Mouse (Mus musculus): Measurements from ENCODE around the gene Lrmda. TPM values are rescaled to one million over a fixed set of nuclear protein-coding genes. Genes with fewer than 3 reads are reported as not detected.

Lrmda gene
- polyA plus RNA-seq, 1 experiment from 2014 or later = 0.53 TPM

DNA sequence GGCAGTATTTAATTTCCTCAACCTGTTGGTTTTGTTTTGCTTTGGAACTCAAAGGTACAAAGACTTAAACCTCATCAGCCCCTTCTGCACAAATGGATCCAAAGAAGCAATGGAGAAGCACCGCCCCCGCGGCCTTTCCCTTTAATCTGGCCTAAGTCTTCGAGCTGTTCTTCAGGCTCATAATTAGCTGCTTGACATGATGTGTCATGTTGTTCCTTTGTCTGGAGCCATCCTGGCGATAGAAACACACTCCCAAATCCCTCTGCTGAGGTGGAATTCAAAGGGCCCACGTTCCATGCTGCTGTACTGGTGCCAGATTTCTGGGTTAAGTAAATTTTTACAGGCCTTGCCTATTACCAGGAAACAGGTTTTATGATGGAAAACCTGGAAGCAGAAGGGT, 263.3 kb downstream of the Lrmda start:
- H3K27me3 ChIP-seq (ENCODE audit: control insufficient read depth, insufficient read depth, low read length) = no peaks in the 10 kb centered on the region
- H3K9ac ChIP-seq (ENCODE audit: low read depth, low read length) = no peak overlapping the region
- H3K4me2 ChIP-seq (replicated peaks; ENCODE audit: low read depth, low read length) = no peak overlapping the region
- H3K36me3 ChIP-seq (ENCODE audit: control insufficient read depth, insufficient read depth, low read length) = no peaks in the 10 kb centered on the region
- WGBS = 56% methylated on average over 6 of the region's 6 CpGs
- peaks cover under 1% of the 10 kb centered on the region; the same call in 1 of the 2 replicates for H3K4me1 ChIP-seq (ENCODE audit: control insufficient read depth, insufficient read depth, low read length)
- no peak for ATAC-seq (ENCODE audit: low FRiP score, low TSS enrichment)
- no peaks in the 10 kb centered on the region for H3K9me3 ChIP-seq (ENCODE audit: control insufficient read depth, low read length)
- H3K27ac ChIP-seq (ENCODE audit: low read depth, low read length) = no peak overlapping the region
- H3K4me3 ChIP-seq (ENCODE audit: low read length) = no peak overlapping the region

DNA sequence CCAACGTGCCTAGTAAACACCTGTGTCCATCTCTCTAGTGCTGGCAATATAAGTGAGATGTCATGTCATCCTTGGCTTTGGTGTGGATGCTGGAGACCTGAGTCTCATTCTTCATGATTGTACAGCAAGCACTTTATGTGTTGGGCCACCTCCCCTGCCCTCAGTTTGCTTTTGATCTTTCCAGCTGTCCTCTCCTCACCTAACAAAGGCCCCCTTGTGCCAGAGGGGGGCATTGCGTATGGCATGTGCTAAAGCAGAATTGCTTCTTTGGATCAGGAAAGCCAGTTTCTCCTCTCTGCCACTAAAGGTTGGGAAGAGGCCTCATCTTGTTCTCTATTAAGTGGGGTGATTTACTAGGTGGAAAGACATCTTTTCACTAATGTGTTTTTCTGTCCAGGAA, 264.2 kb downstream of the Lrmda start:
- Histone ChIP-seq H3K4me2 (replicated peaks; ENCODE audit: low read depth, low read length) (no peak overlapping the region), H3K9ac (ENCODE audit: low read depth, low read length) (no peak overlapping the region), H3K27me3 (ENCODE audit: control insufficient read depth, insufficient read depth, low read length) (no peaks in the 10 kb centered on the region), H3K4me1 (ENCODE audit: control insufficient read depth, insufficient read depth, low read length) (peaks cover 5% of the 10 kb centered on the region; the same call in 1 of the 2 replicates), H3K4me3 (ENCODE audit: low read length) (no peak overlapping the region), H3K9me3 (ENCODE audit: control insufficient read depth, low read length) (no peaks in the 10 kb centered on the region), H3K36me3 (ENCODE audit: control insufficient read depth, insufficient read depth, low read length) (no peaks in the 10 kb centered on the region), H3K27ac (ENCODE audit: low read depth, low read length) (no peak overlapping the region)
- WGBS = 85% methylated on average over 2 of the region's 2 CpGs
- ATAC-seq (ENCODE audit: low FRiP score, low TSS enrichment) = no peak

DNA sequence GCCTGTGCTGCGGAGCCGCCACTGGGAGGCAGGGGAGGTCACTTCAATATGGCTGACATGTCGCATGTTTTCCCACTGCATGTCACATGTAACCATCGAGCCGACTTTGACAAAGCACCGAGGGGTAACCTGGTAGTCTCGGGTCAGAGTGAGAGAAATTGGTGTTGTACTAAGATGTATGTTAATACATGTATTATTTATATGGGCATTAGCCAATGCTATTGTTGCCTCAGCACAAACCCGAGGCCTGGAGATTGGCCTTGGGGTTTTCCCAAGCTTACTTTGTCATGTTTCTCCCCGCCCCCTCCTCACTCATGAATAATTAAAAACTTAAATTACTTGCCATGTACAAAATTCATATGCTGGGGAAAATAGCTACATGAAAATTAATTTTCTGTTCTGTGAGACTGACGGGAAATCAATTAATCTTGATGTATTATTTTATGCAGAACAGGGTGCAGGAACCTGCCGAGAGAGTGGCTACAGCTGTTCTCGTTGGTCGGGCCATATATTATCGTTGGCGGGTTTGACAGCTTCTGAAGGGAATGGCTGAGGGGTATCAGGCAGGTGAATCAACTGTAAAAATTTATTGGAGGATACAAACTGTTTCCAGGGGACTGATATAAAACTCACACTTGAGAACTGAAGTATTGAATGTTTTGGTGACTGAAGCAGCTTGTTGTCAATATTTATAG, 265.5 kb downstream of the Lrmda start:
- Histone ChIP-seq H3K36me3 (ENCODE audit: control insufficient read depth, insufficient read depth, low read length) (no peaks in the 10 kb centered on the region), H3K27ac (ENCODE audit: low read depth, low read length) (no peak overlapping the region), H3K4me2 (replicated peaks; ENCODE audit: low read depth, low read length) (no peak overlapping the region), H3K4me1 (ENCODE audit: control insufficient read depth, insufficient read depth, low read length) (peaks cover 11% of the 10 kb centered on the region; the same call in 1 of the 2 replicates), H3K27me3 (ENCODE audit: control insufficient read depth, insufficient read depth, low read length) (no peaks in the 10 kb centered on the region), H3K9ac (ENCODE audit: low read depth, low read length) (no peak overlapping the region), H3K9me3 (ENCODE audit: control insufficient read depth, low read length) (no peaks in the 10 kb centered on the region), H3K4me3 (ENCODE audit: low read length) (no peak overlapping the region)
- WGBS = 73% methylated on average over 15 of the region's 15 CpGs
- no peak for ATAC-seq (ENCODE audit: low FRiP score, low TSS enrichment)

DNA sequence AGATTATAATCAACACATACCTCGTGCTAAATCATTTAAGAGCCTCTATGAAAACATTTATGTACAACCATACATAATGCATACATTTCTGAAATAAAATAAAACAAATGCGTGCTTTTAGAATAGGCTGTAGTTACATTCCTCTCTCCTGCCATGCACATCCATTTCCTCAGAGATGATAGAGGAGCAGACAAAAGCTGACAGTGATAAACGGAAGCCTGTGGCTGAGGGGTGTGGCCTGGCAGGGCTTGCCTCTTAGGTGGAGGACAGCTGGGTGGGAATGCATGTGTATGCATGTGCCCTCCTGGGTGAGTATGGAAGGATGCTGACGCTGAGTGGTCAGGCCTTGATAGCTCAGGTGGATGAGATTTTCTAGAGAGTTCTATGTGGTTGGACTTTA, 266.3 kb downstream of the Lrmda start:
- Histone ChIP-seq H3K9me3 (ENCODE audit: control insufficient read depth, low read length) (no peaks in the 10 kb centered on the region), H3K27me3 (ENCODE audit: control insufficient read depth, insufficient read depth, low read length) (no peaks in the 10 kb centered on the region), H3K36me3 (ENCODE audit: control insufficient read depth, insufficient read depth, low read length) (no peaks in the 10 kb centered on the region), H3K4me3 (ENCODE audit: low read length) (no peak overlapping the region), H3K9ac (ENCODE audit: low read depth, low read length) (no peak overlapping the region), H3K27ac (ENCODE audit: low read depth, low read length) (no peak overlapping the region), H3K4me2 (replicated peaks; ENCODE audit: low read depth, low read length) (no peak overlapping the region), H3K4me1 (ENCODE audit: control insufficient read depth, insufficient read depth, low read length) (peaks cover 11% of the 10 kb centered on the region; the same call in 1 of the 2 replicates)
- no peak for ATAC-seq (ENCODE audit: low FRiP score, low TSS enrichment)
- WGBS = 73% methylated on average over 4 of the region's 4 CpGs

DNA sequence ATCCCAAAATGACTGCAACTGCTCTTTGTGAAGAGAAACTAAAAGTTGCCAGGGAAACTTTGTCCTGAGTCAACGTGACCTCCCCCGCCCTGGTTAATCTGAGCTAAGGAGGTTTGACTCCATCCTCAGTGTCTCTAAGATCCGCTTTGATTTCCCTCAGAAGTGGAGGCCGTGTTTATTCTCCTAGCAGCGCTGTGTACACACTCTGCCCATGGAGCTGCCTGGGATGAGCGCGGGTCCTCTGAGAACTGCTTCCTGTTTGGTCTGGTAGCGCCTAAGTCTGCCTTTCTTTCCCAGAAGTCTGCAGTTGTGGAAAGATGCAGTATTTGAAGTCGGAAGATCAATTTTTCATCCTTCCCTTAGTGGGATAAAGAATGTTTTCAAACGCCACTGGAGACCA, 268.7 kb downstream of the Lrmda start:
- H3K4me2 ChIP-seq (replicated peaks; ENCODE audit: low read depth, low read length) = no peak overlapping the region
- no peaks in the 10 kb centered on the region for H3K36me3 ChIP-seq (ENCODE audit: control insufficient read depth, insufficient read depth, low read length)
- H3K27me3 ChIP-seq (ENCODE audit: control insufficient read depth, insufficient read depth, low read length) = no peaks in the 10 kb centered on the region
- peaks cover 11% of the 10 kb centered on the region; the same call in 1 of the 2 replicates for H3K4me1 ChIP-seq (ENCODE audit: control insufficient read depth, insufficient read depth, low read length)
- H3K9ac ChIP-seq (ENCODE audit: low read depth, low read length) = no peak overlapping the region
- H3K9me3 ChIP-seq (ENCODE audit: control insufficient read depth, low read length) = no peaks in the 10 kb centered on the region
- 40% methylated on average over 10 of the region's 10 CpGs for WGBS
- H3K27ac ChIP-seq (ENCODE audit: low read depth, low read length) = no peak overlapping the region
- no peak for ATAC-seq (ENCODE audit: low FRiP score, low TSS enrichment)
- no peak overlapping the region for H3K4me3 ChIP-seq (ENCODE audit: low read length)

DNA sequence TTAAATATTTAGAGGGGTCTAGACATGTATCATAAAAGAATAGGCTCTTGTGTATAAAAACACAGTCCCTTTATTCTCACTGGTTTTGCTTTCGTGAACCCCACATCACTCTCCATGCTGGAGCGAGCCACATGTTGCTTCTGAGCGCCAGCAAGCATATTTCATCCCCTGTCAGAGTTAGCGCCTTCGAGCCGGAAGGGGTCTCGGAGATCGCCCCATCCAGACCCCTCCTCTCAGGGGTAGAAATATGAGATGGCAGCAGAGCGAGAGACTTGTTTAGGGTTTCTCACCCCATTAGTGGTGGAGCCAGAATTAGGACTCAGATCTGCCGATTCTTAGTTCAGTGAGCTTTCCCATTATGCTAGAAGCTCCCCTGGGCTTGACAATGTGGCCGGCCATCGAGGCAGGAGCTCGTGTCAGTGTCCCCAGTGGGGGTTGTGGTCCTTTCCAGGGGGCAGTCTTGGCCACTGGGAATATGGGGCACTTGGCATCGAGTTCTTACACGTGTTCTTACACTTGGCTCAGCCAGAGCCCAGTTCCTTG, 269.9 kb downstream of the Lrmda start:
- Histone ChIP-seq H3K4me2 (replicated peaks; ENCODE audit: low read depth, low read length) (0 out of 2 replicates have a peak overlapping the region, but pooled peaks have one; percentile 2), H3K27me3 (ENCODE audit: control insufficient read depth, insufficient read depth, low read length) (no peaks in the 10 kb centered on the region), H3K4me3 (ENCODE audit: low read length) (no peak overlapping the region), H3K9me3 (ENCODE audit: control insufficient read depth, low read length) (no peaks in the 10 kb centered on the region), H3K36me3 (ENCODE audit: control insufficient read depth, insufficient read depth, low read length) (no peaks in the 10 kb centered on the region), H3K27ac (ENCODE audit: low read depth, low read length) (no peak overlapping the region), H3K9ac (ENCODE audit: low read depth, low read length) (no peak overlapping the region), H3K4me1 (ENCODE audit: control insufficient read depth, insufficient read depth, low read length) (peaks cover 11% of the 10 kb centered on the region; the same call in 1 of the 2 replicates)
- 0 out of 2 replicates have a peak, but pooled peaks have one; percentile 39 for ATAC-seq (ENCODE audit: low FRiP score, low TSS enrichment)
- WGBS = 17% methylated on average over 15 of the region's 15 CpGs

DNA sequence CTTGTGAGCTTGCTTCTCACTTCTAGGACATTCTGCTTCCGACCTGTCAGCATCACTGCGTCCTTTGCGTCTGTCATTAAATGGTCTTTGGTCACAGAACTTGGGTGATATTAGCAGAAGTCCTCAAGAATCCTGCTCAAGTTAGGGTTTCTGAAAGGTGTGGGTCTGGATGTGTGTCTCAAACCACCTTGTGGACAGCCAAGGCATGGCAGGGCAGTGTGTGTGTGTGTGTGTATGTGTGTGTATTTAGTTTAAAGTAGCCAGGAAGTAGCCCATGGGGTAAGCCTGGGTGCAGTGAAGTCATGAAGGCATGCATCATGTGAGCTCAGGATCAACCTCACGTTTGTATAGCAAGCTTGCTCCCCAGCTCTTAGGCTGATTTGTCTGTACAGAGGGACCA, 274.9 kb downstream of the Lrmda start:
- Histone ChIP-seq H3K27me3 (ENCODE audit: control insufficient read depth, insufficient read depth, low read length) (no peaks in the 10 kb centered on the region), H3K4me2 (replicated peaks; ENCODE audit: low read depth, low read length) (no peak overlapping the region), H3K9me3 (ENCODE audit: control insufficient read depth, low read length) (no peaks in the 10 kb centered on the region), H3K4me3 (ENCODE audit: low read length) (no peak overlapping the region), H3K27ac (ENCODE audit: low read depth, low read length) (no peak overlapping the region), H3K9ac (ENCODE audit: low read depth, low read length) (no peak overlapping the region), H3K36me3 (ENCODE audit: control insufficient read depth, insufficient read depth, low read length) (no peaks in the 10 kb centered on the region), H3K4me1 (ENCODE audit: control insufficient read depth, insufficient read depth, low read length) (peaks cover 5% of the 10 kb centered on the region; the same call in 1 of the 2 replicates)
- no peak for ATAC-seq (ENCODE audit: low FRiP score, low TSS enrichment)
- 86% methylated on average over 4 of the region's 4 CpGs for WGBS

DNA sequence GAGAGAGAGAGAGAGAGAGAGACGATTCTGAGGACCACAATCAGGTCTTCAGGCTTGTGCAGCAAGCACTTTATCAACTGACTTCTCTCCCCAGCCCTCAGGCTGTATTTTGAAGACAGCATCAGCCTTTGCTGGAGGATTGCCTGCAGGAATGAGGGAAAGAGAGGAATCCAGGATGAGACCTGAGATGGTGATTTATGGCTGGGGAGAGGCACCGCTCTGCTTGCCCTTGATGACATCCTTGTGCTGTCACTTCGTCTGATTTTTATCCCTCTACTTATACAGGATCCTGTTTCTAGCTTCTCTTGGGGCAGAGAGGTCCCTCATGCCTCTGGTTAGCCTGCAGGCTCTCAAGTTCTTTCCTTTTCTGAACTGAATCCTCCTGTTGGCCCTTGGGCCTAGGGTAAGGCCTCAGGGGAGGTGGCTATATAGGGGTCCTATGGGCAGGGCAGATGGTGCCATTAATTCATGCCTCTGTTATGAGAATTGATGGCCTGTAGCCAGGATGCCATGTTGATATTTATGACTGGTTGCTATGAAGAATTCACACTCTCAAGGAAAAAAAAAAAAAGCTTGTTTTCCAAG, 277.2 kb downstream of the Lrmda start:
- no peak overlapping the region for H3K9ac ChIP-seq (ENCODE audit: low read depth, low read length)
- no peaks in the 10 kb centered on the region for H3K9me3 ChIP-seq (ENCODE audit: control insufficient read depth, low read length)
- no peaks in the 10 kb centered on the region for H3K36me3 ChIP-seq (ENCODE audit: control insufficient read depth, insufficient read depth, low read length)
- H3K4me2 ChIP-seq (replicated peaks; ENCODE audit: low read depth, low read length) = no peak overlapping the region
- no peak overlapping the region for H3K27ac ChIP-seq (ENCODE audit: low read depth, low read length)
- WGBS = 8% methylated on average over 3 of the region's 3 CpGs
- H3K4me1 ChIP-seq (ENCODE audit: control insufficient read depth, insufficient read depth, low read length) = no peaks in the 10 kb centered on the region; the same call in 1 of the 2 replicates
- ATAC-seq (ENCODE audit: low FRiP score, low TSS enrichment) = peak; percentile 57
- H3K4me3 ChIP-seq (ENCODE audit: low read length) = no peak overlapping the region
- no peaks in the 10 kb centered on the region for H3K27me3 ChIP-seq (ENCODE audit: control insufficient read depth, insufficient read depth, low read length)

DNA sequence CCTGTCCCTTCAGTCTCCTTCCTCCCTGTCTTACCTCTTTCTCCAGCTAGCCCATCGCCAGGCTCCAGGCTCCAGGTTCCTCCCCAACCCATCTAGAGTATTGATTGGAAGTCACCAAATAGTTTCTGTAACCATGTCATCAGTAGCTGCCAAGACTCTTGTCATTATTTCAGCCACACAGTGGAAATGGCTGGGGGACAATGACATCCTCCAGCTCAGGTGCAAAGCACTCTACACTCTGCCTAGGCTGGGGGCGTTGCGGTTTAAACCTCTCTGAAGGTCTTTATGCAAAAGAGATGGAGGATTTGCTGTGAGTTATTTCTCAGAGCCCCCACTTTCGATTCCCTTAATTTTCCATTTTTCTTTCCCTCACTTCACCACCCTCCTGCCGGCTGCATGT, 287.2 kb downstream of the Lrmda start:
- no peak overlapping the region for H3K27ac ChIP-seq (ENCODE audit: low read depth, low read length)
- no peaks in the 10 kb centered on the region for H3K36me3 ChIP-seq (ENCODE audit: control insufficient read depth, insufficient read depth, low read length)
- ATAC-seq (ENCODE audit: low FRiP score, low TSS enrichment) = no peak
- no peak overlapping the region for H3K4me3 ChIP-seq (ENCODE audit: low read length)
- no peak overlapping the region for H3K4me2 ChIP-seq (replicated peaks; ENCODE audit: low read depth, low read length)
- H3K9ac ChIP-seq (ENCODE audit: low read depth, low read length) = no peak overlapping the region
- no peaks in the 10 kb centered on the region for H3K27me3 ChIP-seq (ENCODE audit: control insufficient read depth, insufficient read depth, low read length)
- no peaks in the 10 kb centered on the region for H3K9me3 ChIP-seq (ENCODE audit: control insufficient read depth, low read length)
- 77% methylated on average over 5 of the region's 5 CpGs for WGBS
- no peaks in the 10 kb centered on the region for H3K4me1 ChIP-seq (ENCODE audit: control insufficient read depth, insufficient read depth, low read length)

All from kidney, embryonic 14.5 days (tissue).